In genomic region chr12:100062584-100062983, GRCm38 (mm10) we compare ENCODE assay signal across 22 mouse cellular contexts. TPM values are rescaled to one million over a fixed set of nuclear protein-coding genes. Genes with fewer than 3 reads are reported as not detected.
A peak's percentile ranks its signal among the peaks of the same experiment; 100 is the strongest.
DNase-seq lines count a peak whose midpoint lies in the region; ATAC-seq and TF ChIP-seq lines count a peak whose summit lies in the region.
"Had no signal": no experiment of that assay in that cellular context is flagged by ENCODE, and none has a peak within 500 bp of the region (broad histone marks: within the 10 kb centered on the region; RNA-seq: fewer than 3 reads in every experiment).

No protein-coding gene starts in this region.

- H3K9me3 ChIP-seq in lung, embryonic 16.5 days (ENCODE audit: control insufficient read depth, low read length), result no peaks in the 10 kb centered on the region
- H3K9me3 ChIP-seq: embryonic facial prominence, embryonic 15.5 days; forebrain, embryonic 10.5 days; heart, embryonic 13.5 days; hindbrain, embryonic 12.5 days had no signal

- DNase-seq in layer of hippocampus, adult 2 months (ENCODE audit: low spot score in 2 of 2), result no peak
- DNase-seq in layer of hippocampus, adult 9-10 months (ENCODE audit: low spot score), result no peak
- DNase-seq in lung, postnatal 25 days (ENCODE audit: low spot score), result peak; percentile 49
- DNase-seq in gastrocnemius, postnatal 25 days, result no peak
- DNase-seq in gastrocnemius, adult 18-20 months (ENCODE audit: low spot score), result no peak
- DNase-seq in thymus, postnatal 25 days, result no peak
- DNase-seq: adrenal gland, postnatal 25 days; cerebellum, adult 2 months; cerebellum, postnatal 14 days; embryo, embryonic 11 days; gastrocnemius, postnatal 10 days; heart, postnatal 36 days had no signal

- ATAC-seq in lung, embryonic 16.5 days (ENCODE audit: low read depth), result peak; percentile 92
- ATAC-seq: activated CD4-positive, CD25-positive, alpha-beta regulatory T cell, adult 4 months; forebrain, embryonic 14.5 days; hindbrain, embryonic 16.5 days; Patski had no signal

- peak overlapping the region; percentile 39; the same call in 1 of the 2 replicates for H3K27ac ChIP-seq in layer of hippocampus, adult 2 months
- H3K27ac ChIP-seq in lung, embryonic 16.5 days (ENCODE audit: low read length), result peak overlapping the region; percentile 80
- H3K27ac ChIP-seq: embryonic facial prominence, embryonic 15.5 days; forebrain, embryonic 10.5 days; heart, embryonic 13.5 days; hindbrain, embryonic 12.5 days had no signal

- H3K36me3 ChIP-seq in lung, embryonic 16.5 days (ENCODE audit: control insufficient read depth, insufficient read depth, low read length), result no peaks in the 10 kb centered on the region
- H3K36me3 ChIP-seq: embryonic facial prominence, embryonic 15.5 days; forebrain, embryonic 10.5 days; heart, embryonic 13.5 days; hindbrain, embryonic 12.5 days had no signal

- peaks cover 3% of the 10 kb centered on the region; the same call in 1 of the 2 replicates for H3K4me1 ChIP-seq in lung, embryonic 16.5 days (replicated peaks; ENCODE audit: control insufficient read depth, insufficient read depth, low read length)
- H3K4me1 ChIP-seq: embryonic facial prominence, embryonic 15.5 days; forebrain, embryonic 10.5 days; heart, embryonic 13.5 days; hindbrain, embryonic 12.5 days had no signal

- H3K4me2 ChIP-seq in lung, embryonic 16.5 days (ENCODE audit: low read depth, low read length), result no peak overlapping the region
- H3K4me2 ChIP-seq: embryonic facial prominence, embryonic 15.5 days; heart, embryonic 13.5 days; hindbrain, embryonic 12.5 days had no signal

- H3K27me3 ChIP-seq in lung, embryonic 16.5 days (ENCODE audit: control insufficient read depth, insufficient read depth, low read depth, low read length), result no peaks in the 10 kb centered on the region
- H3K27me3 ChIP-seq: embryonic facial prominence, embryonic 15.5 days; heart, embryonic 13.5 days; hindbrain, embryonic 12.5 days had no signal

- no peak for TF ChIP-seq CTCF in layer of hippocampus, adult 2 months (conservative IDR thresholded peaks at IDR 0.05)

- H3K9ac ChIP-seq in lung, embryonic 16.5 days (ENCODE audit: low read length), result no peak overlapping the region
- H3K9ac ChIP-seq: embryonic facial prominence, embryonic 15.5 days; heart, embryonic 13.5 days; hindbrain, embryonic 12.5 days had no signal

- no peak overlapping the region for H3K4me3 ChIP-seq in layer of hippocampus, adult 2 months
- no peak overlapping the region for H3K4me3 ChIP-seq in lung, embryonic 16.5 days (ENCODE audit: low read length)
- H3K4me3 ChIP-seq: embryonic facial prominence, embryonic 15.5 days; erythroblast, embryonic 14.5 days; forebrain, embryonic 10.5 days; heart, embryonic 13.5 days; hindbrain, embryonic 12.5 days had no signal

- WGBS in lung, embryonic 16.5 days, result 40% methylated on average over 3 of the region's 3 CpGs

RNA-seq across cellular contexts. Expression of gene Psmc1, which starts 47.4 kb away (rescaled TPM):
- 100 to 1,000 TPM; 185 to 207 TPM for total RNA-seq in layer of hippocampus, adult 2 months (2021)
- 259 and 266 TPM in 2 replicates for polyA plus RNA-seq in lung, embryonic 16.5 days (2015; fragmentation: Nextera tagmentation; extraction: Ambion mirVana)
- 100 to 1,000 TPM; 132 to 139 TPM for total RNA-seq in gastrocnemius, postnatal 25 days (2021)
- total RNA-seq in gastrocnemius, adult 18-20 months (2021), result 100 to 1,000 TPM; 140 to 164 TPM
